15 mouse cellular contexts compared by ENCODE assay signal in the genomic region with DNA sequence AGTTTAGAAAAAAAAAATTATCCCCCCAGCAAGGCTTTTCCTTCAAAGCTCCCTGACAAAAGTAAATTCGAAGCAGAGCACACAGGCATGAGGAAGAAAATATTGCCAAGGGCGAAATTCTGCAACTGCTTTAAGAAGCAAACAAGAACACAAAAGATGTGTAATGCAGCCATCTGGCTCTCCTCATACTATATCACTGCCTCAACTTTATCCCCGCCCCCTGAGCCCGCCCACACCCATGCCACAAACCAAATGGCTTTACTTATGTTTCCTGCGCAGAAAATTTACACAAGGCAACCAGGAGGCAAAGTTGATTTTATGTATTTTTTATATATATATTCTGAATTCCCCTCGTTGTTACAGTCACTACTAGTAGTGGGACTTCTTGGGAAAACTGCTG.
A peak's percentile ranks its signal among the peaks of the same experiment; 100 is the strongest.
DNase-seq lines count a peak whose midpoint lies in the region; ATAC-seq and TF ChIP-seq lines count a peak whose summit lies in the region.
"Had no signal": no experiment of that assay in that cellular context is flagged by ENCODE, and none has a peak within 500 bp of the region (broad histone marks: within the 10 kb centered on the region; RNA-seq: fewer than 3 reads in every experiment).

No protein-coding gene starts in this region.

- peak in 1 of 2 experiments; percentile 26 for DNase-seq in layer of hippocampus, adult 2 months (ENCODE audit: low spot score in 2 of 2)
- no peak for DNase-seq in layer of hippocampus, postnatal 14 days (ENCODE audit: low spot score in 2 of 2)
- DNase-seq in CD4-positive helper T cell, adult 2 months (ENCODE audit: low read depth, low spot score): peak; percentile 75
- peak; percentile 63 for DNase-seq in splenic B cell, adult 2 months (ENCODE audit: low read depth, low spot score)
- no peak for DNase-seq in heart, postnatal 14 days
- no peak for DNase-seq in urinary bladder, adult 18-20 months (ENCODE audit: low spot score in 2 of 2)
- DNase-seq: cerebellum, postnatal 14 days; gastrocnemius, postnatal 14 days; heart, postnatal 10 days had no signal

- no peaks in the 10 kb centered on the region for H3K27me3 ChIP-seq in embryonic facial prominence, embryonic 12.5 days
- no peaks in the 10 kb centered on the region for H3K27me3 ChIP-seq in splenic B cell, adult 2 months (ENCODE audit: control insufficient read depth, insufficient read depth, low read length, poor library complexity, severe bottlenecking)
- H3K27me3 ChIP-seq: liver, embryonic 12.5 days; stomach, embryonic 15.5 days had no signal

- H3K9ac ChIP-seq in embryonic facial prominence, embryonic 12.5 days: no peak overlapping the region
- H3K9ac ChIP-seq: liver, embryonic 12.5 days; stomach, embryonic 15.5 days had no signal

- H3K27ac ChIP-seq in layer of hippocampus, adult 2 months: 0 out of 2 replicates have a peak overlapping the region, but pooled peaks have one; percentile 60
- H3K27ac ChIP-seq in embryonic facial prominence, embryonic 12.5 days: 0 out of 2 replicates have a peak overlapping the region, but pooled peaks have one; percentile 31
- H3K27ac ChIP-seq: liver, embryonic 12.5 days; macrophage; stomach, embryonic 15.5 days had no signal

- H3K4me2 ChIP-seq in embryonic facial prominence, embryonic 12.5 days (replicated peaks): no peak overlapping the region
- H3K4me2 ChIP-seq: liver, embryonic 12.5 days; stomach, embryonic 15.5 days had no signal

- peaks cover 79% of the 10 kb centered on the region for H3K4me1 ChIP-seq in embryonic facial prominence, embryonic 12.5 days

- H3K36me3 ChIP-seq in embryonic facial prominence, embryonic 12.5 days: no peaks in the 10 kb centered on the region
- no peaks in the 10 kb centered on the region for H3K36me3 ChIP-seq in splenic B cell, adult 2 months (ENCODE audit: control insufficient read depth, insufficient read depth, low read length, poor library complexity, severe bottlenecking)
- H3K36me3 ChIP-seq: liver, embryonic 12.5 days; stomach, embryonic 15.5 days had no signal

- WGBS in embryonic facial prominence, embryonic 12.5 days: 39% methylated on average over 6 of the region's 6 CpGs

- no peaks in the 10 kb centered on the region for H3K9me3 ChIP-seq in embryonic facial prominence, embryonic 12.5 days
- H3K9me3 ChIP-seq: liver, embryonic 12.5 days; stomach, embryonic 15.5 days had no signal

- TF ChIP-seq CTCF in layer of hippocampus, adult 2 months (conservative IDR thresholded peaks at IDR 0.05): no peak

- ATAC-seq in embryonic facial prominence, embryonic 12.5 days (ENCODE audit: insufficient number of reproducible peaks, insufficient read depth, low FRiP score, low TSS enrichment): no peak
- ATAC-seq in monocyte, adult 5-6 weeks (replicated peaks; ENCODE audit: insufficient number of reproducible peaks, low FRiP score, low TSS enrichment, poor library complexity, severe bottlenecking): no peak
- ATAC-seq: intestine, postnatal 0 days; liver, embryonic 12.5 days had no signal

- intact Hi-C loops in heart, postnatal 14 days (cut with DNase I): loop anchor here (5.0 to 10.0 kb wide), 4 partner anchors 67 to 745 kb away; a partner anchor contains a TSS

- H3K4me3 ChIP-seq in layer of hippocampus, adult 2 months: no peak overlapping the region
- H3K4me3 ChIP-seq in embryonic facial prominence, embryonic 12.5 days: no peak overlapping the region
- H3K4me3 ChIP-seq: liver, embryonic 12.5 days; stomach, embryonic 15.5 days had no signal

Comparison
In these comparisons a context has a peak if more than half of its experiments do, and no peak if none do; other contexts are left out.
1. DNase-seq: peak in CD4-positive helper T cell, adult 2 months (single experiment) and splenic B cell, adult 2 months (single experiment); none in layer of hippocampus, postnatal 14 days (0 of 2), heart, postnatal 14 days (0 of 2) and urinary bladder, adult 18-20 months (0 of 2).